Mouse (Mus musculus) forebrain, embryonic 16.5 days (tissue): ENCODE measurements around the gene Tnfsf18. TPM values are rescaled to one million over a fixed set of nuclear protein-coding genes. Genes with fewer than 3 reads are reported as not detected.
A peak's percentile ranks its signal among the peaks of the same experiment; 100 is the strongest.

ENCODE experiments used
- ATAC-seq: fragments of 200-750 bp; cut with Nextera tagmentation; 2 replicates; pipeline ENCODE4 v1.8.0; 2017; ENCODE audit warnings: mild to moderate bottlenecking, moderate library complexity
- H3K27ac ChIP-seq: fragments of 300-500 bp; sonication (generic); 2 replicates; pipeline ENCODE4 v1.5.1; 2014; ENCODE audit warnings: low read length, control low read depth
- H3K27me3 ChIP-seq: fragments of 300-500 bp; sonication (generic); replicated peaks from 2 replicates; pipeline ENCODE4 v1.6.1; 2014; ENCODE audit warnings: low read length; ENCODE audit not compliant: control insufficient read depth, insufficient read depth
- H3K36me3 ChIP-seq: fragments of 300-500 bp; sonication (generic); 2 replicates; pipeline ENCODE4 v1.6.1; 2014; ENCODE audit not compliant: control insufficient read depth, insufficient read depth
- H3K4me1 ChIP-seq: fragments of 300-500 bp; sonication (generic); replicated peaks from 2 replicates; pipeline ENCODE4 v1.6.1; 2014; ENCODE audit warnings: low read length; ENCODE audit not compliant: control insufficient read depth, insufficient read depth
- H3K4me2 ChIP-seq: fragments of 300-500 bp; sonication (generic); 2 replicates; pipeline ENCODE4 v1.6.1; 2014; ENCODE audit warnings: mild to moderate bottlenecking, low read length, control low read depth
- H3K4me3 ChIP-seq: fragments of 300-500 bp; sonication (generic); replicated peaks from 2 replicates; pipeline ENCODE4 v1.5.1; 2014; ENCODE audit warnings: mild to moderate bottlenecking, low read length, control low read depth
- H3K9ac ChIP-seq: fragments of 300-500 bp; sonication (generic); replicated peaks from 2 replicates; pipeline ENCODE4 v1.6.1; 2014; ENCODE audit warnings: low read depth, low read length, control low read depth
- H3K9me3 ChIP-seq: fragments of 300-500 bp; sonication (generic); 2 replicates; pipeline ENCODE4 v1.6.1; 2016; ENCODE audit warnings: low read length; ENCODE audit not compliant: control insufficient read depth
- WGBS: fragments of 180-500 bp; shearing (Covaris S2); extraction: QIAGEN DNeasy Blood & Tissue Kit; methylation state at CpG from one replicate; pipeline ENCODE4 v1.1.7; 2014; 5-methylcytosine and 5-hydroxymethylcytosine counted together
- polyA plus RNA-seq: library from polyadenylated mRNA; unstranded; fragments of >200 nt; fragmentation: Nextera tagmentation; extraction: Ambion mirVana; gene quantifications from 2 replicates; pipeline ENCODE4 v1.2.1, GENCODE M21; 2015

Tnfsf18 gene
- not detected in 2 replicates for polyA plus RNA-seq

DNA sequence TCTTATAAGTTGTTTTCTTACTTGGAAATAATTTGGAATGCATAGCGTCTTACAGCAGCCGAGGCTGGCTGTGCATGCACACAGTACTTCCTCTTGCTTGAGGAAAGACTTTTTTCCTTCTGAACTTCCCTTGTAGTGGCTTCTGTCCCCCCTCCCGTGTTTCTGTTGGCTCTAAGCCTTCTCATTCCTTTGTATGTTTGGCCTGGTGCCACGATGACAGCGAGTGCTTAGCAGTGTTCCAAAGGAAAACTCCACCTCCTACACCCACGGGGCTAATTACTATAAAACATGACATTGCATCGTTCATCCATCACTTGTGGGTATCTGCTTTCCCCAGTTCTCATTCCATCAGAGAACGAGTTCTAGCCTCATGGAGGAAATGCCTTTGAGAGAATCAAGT lies at the start of gene Tnfsf18:
TSS of gene Tnfsf18 (plus strand) at position 313 of the 400 bp plus-strand sequence.
- WGBS = 26% methylated on average over 8 of the region's 8 CpGs

DNA sequence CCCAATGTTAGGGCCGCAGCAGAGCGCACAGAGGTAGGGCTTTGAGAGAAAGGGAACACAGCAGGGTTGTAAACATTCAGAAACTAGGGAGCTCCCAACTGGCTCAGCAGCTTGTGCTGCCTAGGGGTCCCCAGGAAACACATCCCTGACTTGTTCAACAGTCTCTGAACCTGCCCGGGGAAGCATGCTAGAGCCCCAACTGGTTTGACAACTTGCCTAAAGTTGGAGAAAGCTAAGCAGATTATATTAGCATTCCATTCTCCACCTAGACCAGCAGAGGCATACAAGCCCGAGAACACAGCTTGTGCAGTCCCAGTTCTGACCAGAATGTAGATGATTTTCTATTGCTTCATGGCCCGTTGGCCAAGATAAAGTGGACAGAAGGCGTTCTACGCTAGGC lies 49.6 kb upstream of the Tnfsf18 start:
- Histone ChIP-seq H3K9ac (no peak overlapping the region), H3K36me3 (no peaks in the 10 kb centered on the region), H3K27ac (no peak overlapping the region), H3K27me3 (no peaks in the 10 kb centered on the region), H3K4me1 (no peaks in the 10 kb centered on the region), H3K9me3 (no peaks in the 10 kb centered on the region), H3K4me3 (no peak overlapping the region), H3K4me2 (no peak overlapping the region)
- 79% methylated on average over 7 of the region's 7 CpGs for WGBS
- no peak for ATAC-seq

More for the DNA sequence above, at the start of gene Tnfsf18:
- Histone ChIP-seq H3K27me3 (no peaks in the 10 kb centered on the region), H3K4me1 (no peaks in the 10 kb centered on the region), H3K36me3 (no peaks in the 10 kb centered on the region), H3K27ac (no peak within 1 kb of the TSS), H3K9ac (no peak within 1 kb of the TSS), H3K4me3 (no peak within 1 kb of the TSS), H3K9me3 (no peaks in the 10 kb centered on the region), H3K4me2 (no peak within 1 kb of the TSS)
- ATAC-seq = 0 out of 2 replicates have a peak, but pooled peaks have one; percentile 20

DNA sequence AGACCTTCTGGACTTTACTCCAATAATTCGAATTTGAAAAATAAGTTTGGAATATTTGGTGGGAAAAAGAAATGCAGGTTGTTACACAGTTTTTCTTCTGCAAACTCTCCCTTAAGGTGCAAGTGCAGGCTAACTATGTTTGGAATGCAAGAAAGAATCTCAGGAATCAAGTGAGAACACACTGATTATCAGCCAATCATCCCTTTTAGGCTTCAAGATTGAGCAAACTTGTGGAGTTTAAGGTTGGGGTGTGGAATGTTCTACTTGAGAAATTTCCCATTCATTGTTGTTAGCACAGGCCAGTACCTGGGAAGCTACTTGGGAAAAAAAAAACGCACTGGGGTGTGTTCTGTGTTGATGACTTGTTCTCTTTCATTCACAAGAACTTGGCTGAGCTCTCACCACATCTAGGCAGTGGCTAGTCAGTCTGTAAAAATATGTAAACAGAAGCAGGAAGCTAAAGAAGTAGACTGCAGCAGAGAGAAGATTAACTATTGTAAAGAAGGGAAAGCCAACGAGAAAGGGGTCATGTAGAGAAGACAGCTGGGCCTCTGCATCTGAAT lies 42.7 kb upstream of the Tnfsf18 start:
- H3K9me3 ChIP-seq = no peaks in the 10 kb centered on the region
- H3K4me2 ChIP-seq = no peak overlapping the region
- no peaks in the 10 kb centered on the region for H3K4me1 ChIP-seq
- ATAC-seq = no peak
- no peaks in the 10 kb centered on the region for H3K36me3 ChIP-seq
- no peak overlapping the region for H3K9ac ChIP-seq
- H3K27ac ChIP-seq = no peak overlapping the region
- WGBS = 56% methylated on average over 3 of the region's 3 CpGs
- no peaks in the 10 kb centered on the region for H3K27me3 ChIP-seq
- no peak overlapping the region for H3K4me3 ChIP-seq

DNA sequence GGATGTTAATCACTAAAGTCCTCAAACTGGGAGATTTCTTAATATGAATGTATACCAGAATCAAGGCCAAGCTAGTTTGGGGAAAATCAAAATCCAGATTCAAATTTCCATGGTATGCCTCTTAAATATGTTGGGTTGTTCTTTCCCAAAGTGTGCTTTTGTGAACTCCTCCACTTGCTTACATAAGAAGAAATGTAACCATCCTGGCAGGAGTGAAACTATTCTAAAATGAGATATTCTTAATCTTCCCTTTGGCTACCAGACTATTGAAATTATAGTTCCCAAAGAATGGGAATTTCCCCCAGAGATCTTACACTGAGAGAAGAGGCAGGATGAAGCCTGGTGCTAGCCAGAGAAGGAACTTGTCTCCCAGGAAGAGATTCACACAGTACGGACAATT lies 42.2 kb upstream of the Tnfsf18 start:
- H3K27ac ChIP-seq = no peak overlapping the region
- no peaks in the 10 kb centered on the region for H3K9me3 ChIP-seq
- no peaks in the 10 kb centered on the region for H3K4me1 ChIP-seq
- no peaks in the 10 kb centered on the region for H3K27me3 ChIP-seq
- 97% methylated on average over 1 of the region's 1 CpGs for WGBS
- no peaks in the 10 kb centered on the region for H3K36me3 ChIP-seq
- no peak overlapping the region for H3K4me2 ChIP-seq
- no peak for ATAC-seq
- H3K9ac ChIP-seq = no peak overlapping the region
- no peak overlapping the region for H3K4me3 ChIP-seq

DNA sequence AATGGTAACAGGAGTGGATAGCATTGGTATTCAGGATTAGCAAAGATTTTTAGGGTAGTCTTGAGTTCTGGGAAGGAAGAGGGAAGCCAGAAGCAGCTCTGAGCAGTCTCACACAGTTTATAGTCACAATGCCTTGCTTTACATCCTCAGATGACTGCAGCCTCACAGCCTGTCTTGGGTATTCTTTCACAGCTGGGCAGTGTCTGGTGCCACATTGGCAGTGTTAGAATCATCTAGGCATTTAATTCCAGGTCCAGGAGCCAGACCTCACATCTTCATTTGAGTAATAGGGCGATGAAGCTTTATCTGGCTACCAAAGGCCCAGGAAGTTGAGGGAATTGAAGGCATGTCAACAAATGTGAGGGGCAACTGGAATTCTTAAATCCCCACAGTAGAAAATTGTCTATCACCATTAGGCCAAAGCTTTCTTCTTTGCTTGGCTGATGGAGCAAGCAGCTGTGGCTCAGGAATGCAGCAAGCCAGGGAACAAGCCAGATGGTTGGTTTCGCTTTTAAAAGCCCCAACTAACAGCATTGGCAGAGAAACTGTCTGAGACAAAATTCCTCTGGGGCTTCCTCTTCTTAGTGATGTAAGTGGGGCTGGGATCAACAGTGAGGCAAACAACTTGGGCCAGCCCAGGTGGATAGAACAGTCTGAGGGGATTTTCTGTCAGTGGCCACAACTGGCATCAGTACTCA lies 30.9 kb upstream of the Tnfsf18 start:
- Histone ChIP-seq H3K4me3 (no peak overlapping the region), H3K9ac (no peak overlapping the region), H3K27me3 (no peaks in the 10 kb centered on the region), H3K36me3 (no peaks in the 10 kb centered on the region), H3K27ac (no peak overlapping the region), H3K4me1 (no peaks in the 10 kb centered on the region), H3K9me3 (no peaks in the 10 kb centered on the region), H3K4me2 (no peak overlapping the region)
- ATAC-seq = no peak
- WGBS = 71% methylated on average over 2 of the region's 2 CpGs

DNA sequence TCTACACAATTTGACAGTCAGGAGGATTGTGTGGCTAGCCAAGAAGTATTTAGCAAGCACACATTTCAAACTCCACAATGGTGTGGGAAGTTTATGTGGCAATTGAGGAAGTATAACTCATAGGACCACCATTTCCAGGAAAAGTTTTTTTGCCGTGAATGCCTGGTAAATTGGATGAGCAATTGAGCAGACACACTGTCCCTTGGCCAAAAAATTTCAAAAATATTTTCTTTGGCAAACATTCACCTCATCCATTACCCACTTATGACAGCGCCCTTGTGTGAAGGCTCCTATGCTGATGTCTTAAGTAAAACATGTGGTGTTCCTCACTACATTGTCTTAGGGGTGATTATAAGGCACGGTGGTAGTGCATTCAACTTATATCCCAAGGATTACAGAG lies 17.2 kb upstream of the Tnfsf18 start:
- no peaks in the 10 kb centered on the region for H3K27me3 ChIP-seq
- no peak for ATAC-seq
- 89% methylated on average over 3 of the region's 3 CpGs for WGBS

DNA sequence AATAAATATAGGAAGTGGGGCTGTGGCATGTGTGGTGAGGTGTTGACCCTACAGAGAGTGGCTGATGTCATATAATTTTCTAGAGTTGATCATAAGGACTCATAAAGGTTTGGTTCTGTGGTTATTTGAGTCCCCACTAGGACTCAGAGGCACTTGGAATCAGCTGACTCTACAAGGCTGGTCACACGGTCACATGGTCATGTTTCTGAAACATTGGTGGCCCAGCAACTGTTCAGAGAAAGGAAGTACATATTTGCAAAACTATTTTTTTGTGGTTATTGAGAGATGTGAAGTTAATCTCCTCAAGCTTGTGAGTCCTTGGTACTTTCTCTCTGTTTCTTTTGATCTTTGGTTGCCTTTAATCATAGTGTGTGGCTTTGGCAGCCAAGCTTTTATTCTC lies 14.6 kb upstream of the Tnfsf18 start:
- H3K9me3 ChIP-seq = no peaks in the 10 kb centered on the region
- no peak overlapping the region for H3K4me3 ChIP-seq
- H3K36me3 ChIP-seq = no peaks in the 10 kb centered on the region
- WGBS = 88% methylated on average over 1 of the region's 1 CpGs
- H3K4me1 ChIP-seq = no peaks in the 10 kb centered on the region
- no peak overlapping the region for H3K27ac ChIP-seq
- no peak overlapping the region for H3K9ac ChIP-seq
- no peak overlapping the region for H3K4me2 ChIP-seq
- ATAC-seq = no peak
- no peaks in the 10 kb centered on the region for H3K27me3 ChIP-seq

More for the DNA sequence above, 17.2 kb upstream of the Tnfsf18 start:
- Histone ChIP-seq H3K4me1 (no peaks in the 10 kb centered on the region), H3K4me3 (no peak overlapping the region), H3K9ac (no peak overlapping the region), H3K36me3 (no peaks in the 10 kb centered on the region), H3K27ac (no peak overlapping the region), H3K4me2 (no peak overlapping the region), H3K9me3 (no peaks in the 10 kb centered on the region)

DNA sequence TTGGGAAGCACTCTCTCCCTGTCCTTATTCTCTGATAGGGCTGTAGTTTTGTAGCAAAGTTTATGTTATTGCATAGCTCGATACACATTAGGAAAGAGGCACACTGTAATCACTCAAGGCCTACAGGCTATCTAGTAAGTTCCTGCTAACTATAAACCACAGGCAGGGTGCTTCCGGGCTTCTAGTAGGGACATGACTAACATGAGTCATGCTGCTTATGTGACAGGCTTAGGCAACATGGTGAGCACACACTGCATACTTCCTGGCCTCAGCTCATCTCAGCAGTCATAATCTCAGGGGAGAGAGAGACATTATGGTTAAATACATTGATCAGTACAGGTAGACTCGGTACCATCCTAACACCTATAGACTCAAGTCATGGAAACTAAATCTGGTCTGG lies 12.2 kb upstream of the Tnfsf18 start:
- Histone ChIP-seq H3K36me3 (no peaks in the 10 kb centered on the region), H3K9me3 (no peaks in the 10 kb centered on the region), H3K27me3 (no peaks in the 10 kb centered on the region), H3K27ac (no peak overlapping the region), H3K4me3 (no peak overlapping the region), H3K4me1 (no peaks in the 10 kb centered on the region), H3K9ac (no peak overlapping the region), H3K4me2 (no peak overlapping the region)
- ATAC-seq = no peak
- WGBS = 91% methylated on average over 3 of the region's 3 CpGs

DNA sequence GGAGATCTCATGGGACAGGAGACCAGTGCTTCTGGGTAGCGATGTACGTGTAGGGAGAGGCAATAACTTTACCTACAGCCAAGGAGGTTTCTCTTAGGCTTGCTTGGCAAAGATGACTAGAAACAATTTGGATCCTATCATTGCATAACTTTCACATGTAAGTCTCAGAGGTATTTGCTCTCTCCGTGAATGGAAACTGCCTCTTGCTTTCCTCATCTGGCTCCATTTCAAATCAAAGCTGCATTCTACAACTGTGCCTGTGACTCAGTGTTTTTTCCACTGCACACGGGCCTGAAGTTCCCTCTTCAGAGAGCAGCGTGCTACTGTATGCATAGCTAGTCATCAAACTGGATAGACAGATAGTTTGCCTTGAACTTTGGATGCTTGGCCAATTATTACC lies 7.4 kb upstream of the Tnfsf18 start:
- Histone ChIP-seq H3K4me2 (no peak overlapping the region), H3K9ac (no peak overlapping the region), H3K4me3 (no peak overlapping the region), H3K4me1 (no peaks in the 10 kb centered on the region), H3K27me3 (no peaks in the 10 kb centered on the region), H3K36me3 (no peaks in the 10 kb centered on the region), H3K27ac (no peak overlapping the region), H3K9me3 (no peaks in the 10 kb centered on the region)
- 81% methylated on average over 5 of the region's 5 CpGs for WGBS
- no peak for ATAC-seq
